Mouse (Mus musculus) lung, adult 2 months (tissue): ENCODE measurements at regions not wholly inside any gene's neighbourhood (a gene's known extent, or its start where the extent isn't known, plus 50 kb on each side); places are given as distances from the start of the nearest gene placed in this dataset.

Experiments used
- CTCF ChIP-seq: fragments of 200-500 bp; IDR thresholded peaks from 2 replicates; pipeline ENCODE4 v1.5.1; 2011; ENCODE audit warnings: mild to moderate bottlenecking, low read length, control low read depth; ENCODE audit not compliant: insufficient read depth
- POLR2A ChIP-seq: fragments of 200-500 bp; IDR thresholded peaks from 2 replicates; pipeline ENCODE4 v1.6.1; 2011; ENCODE audit warnings: low read depth, mild to moderate bottlenecking, control low read depth, low read length, borderline replicate concordance; ENCODE audit errors: extremely low read depth

DNA sequence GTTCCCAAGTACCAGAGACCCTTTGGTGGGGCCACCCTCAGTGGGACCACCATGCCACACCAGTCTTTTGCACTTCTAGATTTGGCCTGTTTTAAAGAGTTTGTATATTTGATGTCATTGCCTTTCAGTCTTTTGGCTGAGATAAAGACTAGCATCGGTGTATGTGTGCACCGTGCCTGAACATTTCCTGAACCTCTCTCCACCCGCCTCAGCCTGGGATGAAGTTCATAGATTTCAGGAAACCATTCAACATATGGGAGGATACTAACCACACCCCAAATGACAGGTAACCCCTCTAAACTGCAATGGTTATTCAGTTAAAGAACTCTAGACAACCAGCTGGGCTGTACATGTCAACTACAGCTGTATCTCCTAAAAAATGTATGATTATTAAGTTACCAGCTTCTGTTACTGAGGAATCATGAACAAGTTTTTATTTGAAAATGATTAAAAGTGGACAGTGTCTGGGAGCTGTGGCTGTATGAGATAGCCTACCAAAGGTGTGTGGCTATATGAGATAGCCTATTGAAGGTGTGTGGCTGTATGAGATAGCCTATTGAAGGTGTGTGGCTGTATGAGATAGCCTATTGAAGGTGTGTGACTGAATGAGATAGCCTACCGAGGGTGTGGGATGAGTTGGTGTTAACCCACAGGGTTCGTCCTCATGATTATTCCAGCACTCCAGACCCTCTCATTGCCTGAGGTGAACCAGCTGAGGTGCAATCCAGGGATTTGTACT is 280.6 kb downstream of the Satb1 start:
- TF ChIP-seq POLR2A (no peak), CTCF (no peak)
